Mouse (Mus musculus): ENCODE measurements around the gene Grm1. TPM values are rescaled to one million over a fixed set of nuclear protein-coding genes. Genes with fewer than 3 reads are reported as not detected.

Gene Grm1
- polyA plus RNA-seq, 1 experiment: not detected

- TF ChIP-seq GATA1 (IDR thresholded peaks at IDR 0.05; ENCODE audit: low read length): no peak
Measured at GRCm38 (mm10) chr10:10737041-10737681, 345.0 kb downstream of the Grm1 start.

- TF ChIP-seq GATA1 (IDR thresholded peaks at IDR 0.05; ENCODE audit: low read length): no peak
Measured at GRCm38 (mm10) chr10:10734561-10734960, 347.6 kb downstream of the Grm1 start.

GRCm38 (mm10) chr10:10733092-10733491 is 349.1 kb downstream of the Grm1 start:
- no peak for TF ChIP-seq GATA1 (IDR thresholded peaks at IDR 0.05; ENCODE audit: low read length)

DNA sequence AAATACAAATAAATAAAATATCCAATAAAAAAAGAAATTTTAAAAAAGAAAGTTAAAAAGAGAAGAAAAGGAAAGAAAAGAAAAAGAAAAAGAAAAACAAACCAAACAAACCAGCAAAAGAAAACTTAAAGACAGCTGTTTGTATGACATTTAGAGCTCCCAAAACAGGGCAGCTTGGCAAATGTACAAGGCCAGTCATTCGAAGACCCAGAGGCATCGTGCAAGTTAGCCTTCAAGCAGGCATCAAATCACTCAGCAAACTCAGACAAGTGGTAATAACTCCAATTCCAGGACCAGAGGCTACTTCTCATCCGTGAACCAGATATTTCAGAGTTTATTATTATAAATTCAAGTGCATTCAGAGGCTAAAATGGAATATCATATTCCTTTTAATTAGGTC is 355.7 kb downstream of the Grm1 start:
- TF ChIP-seq GATA1 (IDR thresholded peaks at IDR 0.05; ENCODE audit: low read length): no peak

- no peak for TF ChIP-seq GATA1 (IDR thresholded peaks at IDR 0.05; ENCODE audit: low read length)
Measured at GRCm38 (mm10) chr10:10710837-10711236, 371.3 kb downstream of the Grm1 start.

- TF ChIP-seq GATA1 (IDR thresholded peaks at IDR 0.05; ENCODE audit: low read length): no peak
Measured at GRCm38 (mm10) chr10:10710359-10710758, 371.8 kb downstream of the Grm1 start.

DNA sequence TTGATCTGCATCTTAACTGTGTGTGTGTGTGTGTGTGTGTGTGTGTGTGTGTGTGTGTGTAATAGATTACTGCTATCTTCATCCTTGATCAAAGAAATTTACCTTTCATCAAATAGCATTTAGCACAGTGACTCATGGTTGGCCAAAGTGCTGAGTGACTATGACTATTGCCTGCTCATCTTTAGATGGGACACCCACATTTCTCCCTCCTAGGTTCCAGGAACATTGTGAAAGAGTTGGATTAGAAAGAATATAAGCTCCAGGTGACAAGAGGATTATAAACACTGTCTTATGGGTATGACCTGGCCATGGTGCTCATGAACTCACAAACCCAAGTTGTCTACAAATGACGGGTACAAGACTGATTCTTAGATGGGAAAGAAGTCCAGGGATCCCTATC is 374.1 kb downstream of the Grm1 start:
- TF ChIP-seq GATA1 (IDR thresholded peaks at IDR 0.05; ENCODE audit: low read length): no peak

DNA sequence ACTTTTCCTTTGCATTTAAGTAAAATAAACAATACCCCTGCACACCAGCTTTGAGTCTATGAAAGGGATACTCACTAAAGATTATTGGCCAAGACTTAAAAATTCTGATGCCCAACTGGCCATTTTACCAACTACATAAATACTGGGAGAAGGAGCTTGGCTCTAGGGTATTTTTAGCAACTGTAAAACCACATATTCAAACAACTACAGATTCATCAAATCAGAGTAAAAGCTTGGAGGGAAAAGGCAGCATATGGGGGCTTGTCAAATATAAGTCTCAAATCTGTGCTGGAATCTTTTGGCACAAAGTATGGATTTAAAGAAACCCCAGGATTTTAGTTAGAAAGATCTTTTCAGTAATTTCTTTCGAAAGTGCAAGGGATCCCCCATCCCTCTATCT is 380.8 kb downstream of the Grm1 start:
- no peak for TF ChIP-seq GATA1 (IDR thresholded peaks at IDR 0.05; ENCODE audit: low read length)

DNA sequence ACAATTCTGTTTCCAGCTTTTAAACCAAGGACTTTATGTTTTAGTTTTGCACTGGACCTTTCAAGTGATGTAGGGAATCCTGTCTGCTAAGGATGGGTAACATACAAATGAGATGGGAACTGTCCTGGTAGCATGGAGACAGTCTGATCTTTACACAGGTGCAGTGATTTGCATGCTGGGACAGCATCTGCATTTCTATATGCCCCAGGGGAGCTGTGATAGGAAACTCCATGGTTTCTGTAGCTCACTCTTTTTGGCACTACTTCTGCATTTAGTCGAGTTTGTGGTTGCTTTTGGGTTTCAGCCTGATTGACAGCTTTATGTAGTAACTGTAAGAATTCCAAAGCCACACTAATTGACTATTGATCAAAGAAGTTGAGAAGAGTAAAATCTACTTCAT is 381.3 kb downstream of the Grm1 start:
- no peak for TF ChIP-seq GATA1 (IDR thresholded peaks at IDR 0.05; ENCODE audit: low read length)

DNA sequence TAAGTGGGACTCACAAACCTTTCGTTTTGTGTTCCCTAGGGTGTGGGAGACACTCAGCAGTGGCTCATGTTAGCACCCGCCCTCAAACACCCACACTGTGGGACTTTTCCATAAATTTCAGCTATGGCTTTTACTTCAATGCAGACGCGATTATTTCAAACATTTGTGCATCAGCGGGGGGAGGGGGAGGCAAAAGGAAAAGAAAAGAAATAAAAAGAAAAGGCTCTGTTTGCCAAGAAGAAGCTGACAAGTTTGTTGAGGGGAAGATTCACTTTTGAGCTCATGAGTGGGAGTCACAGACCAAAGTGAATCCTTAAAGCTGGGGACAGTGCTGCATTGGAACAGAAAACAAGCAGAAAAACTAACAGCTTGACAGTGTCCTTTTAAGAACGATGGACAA is 384.7 kb downstream of the Grm1 start:
- TF ChIP-seq GATA1 (IDR thresholded peaks at IDR 0.05; ENCODE audit: low read length): no peak

GRCm38 (mm10) chr10:10689668-10690223 is 392.4 kb downstream of the Grm1 start:
- TF ChIP-seq GATA1 (IDR thresholded peaks at IDR 0.05; ENCODE audit: low read length): no peak

DNA sequence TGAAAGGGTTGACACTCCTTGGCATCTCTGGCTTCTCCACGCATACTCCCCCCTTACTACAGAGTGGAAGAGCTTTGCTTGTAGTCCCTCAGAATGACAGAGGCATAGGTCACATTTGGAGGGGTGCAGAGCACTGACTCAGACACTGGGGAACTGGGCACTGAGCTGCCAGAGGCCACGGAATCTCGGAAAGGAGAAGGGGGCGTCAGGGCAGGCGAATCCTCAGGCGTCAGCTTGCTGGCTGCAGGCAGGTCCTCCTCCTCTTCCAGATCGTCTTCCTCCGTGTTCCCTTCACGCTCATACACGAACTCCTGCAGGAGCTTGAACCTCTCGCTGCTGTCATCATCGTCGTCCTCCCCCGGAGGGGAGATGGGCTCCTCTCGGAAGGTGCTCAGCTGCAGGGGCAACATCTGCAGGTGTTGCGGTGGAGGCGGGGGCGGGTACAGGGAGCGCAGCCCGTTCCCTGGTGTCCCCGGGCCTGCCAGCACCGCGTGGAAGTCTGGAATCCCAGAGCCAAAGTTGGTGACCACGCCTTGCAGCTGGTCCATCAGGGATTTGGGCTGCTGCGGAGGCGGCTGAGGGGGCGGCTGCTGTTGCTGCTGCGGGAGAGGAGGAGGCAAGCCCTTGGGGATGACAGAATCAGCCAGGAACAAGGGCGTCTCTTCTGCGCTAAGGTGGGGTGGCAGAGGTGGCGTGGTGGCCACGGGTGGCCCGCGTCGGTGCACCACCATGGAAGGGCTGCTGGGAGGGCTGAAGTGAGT is 393.1 kb downstream of the Grm1 start:
- TF ChIP-seq GATA1 (IDR thresholded peaks at IDR 0.05; ENCODE audit: low read length): no peak

DNA sequence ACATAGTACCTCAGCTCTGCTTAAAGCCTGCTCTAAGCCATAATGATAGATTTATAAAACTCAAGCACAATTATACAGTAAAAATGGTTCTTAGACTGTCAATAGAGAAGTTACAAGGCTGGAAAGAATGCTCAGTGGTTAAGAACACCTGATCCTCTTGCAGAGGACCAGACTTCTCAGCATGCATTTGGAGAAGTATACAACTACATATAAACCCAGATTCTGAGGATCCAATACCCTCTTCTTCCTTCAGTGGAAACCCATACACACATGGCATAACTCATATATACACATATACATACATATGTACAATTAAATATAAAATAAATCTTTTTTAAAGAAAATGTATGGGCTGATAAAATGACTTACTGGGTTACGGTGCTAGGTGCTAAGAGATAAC is 401.1 kb downstream of the Grm1 start, which contains the start of gene Gm10944:
TSS of gene Gm10944 (plus strand) at position 301 of the 400 bp plus-strand sequence.
- no peak for TF ChIP-seq GATA1 (IDR thresholded peaks at IDR 0.05; ENCODE audit: low read length)

GRCm38 (mm10) chr10:10659976-10660375 is 422.2 kb downstream of the Grm1 start:
- no peak for TF ChIP-seq GATA1 (IDR thresholded peaks at IDR 0.05; ENCODE audit: low read length)

- TF ChIP-seq GATA1 (IDR thresholded peaks at IDR 0.05; ENCODE audit: low read length): no peak
Measured at GRCm38 (mm10) chr10:10659161-10659560, 423.0 kb downstream of the Grm1 start.

DNA sequence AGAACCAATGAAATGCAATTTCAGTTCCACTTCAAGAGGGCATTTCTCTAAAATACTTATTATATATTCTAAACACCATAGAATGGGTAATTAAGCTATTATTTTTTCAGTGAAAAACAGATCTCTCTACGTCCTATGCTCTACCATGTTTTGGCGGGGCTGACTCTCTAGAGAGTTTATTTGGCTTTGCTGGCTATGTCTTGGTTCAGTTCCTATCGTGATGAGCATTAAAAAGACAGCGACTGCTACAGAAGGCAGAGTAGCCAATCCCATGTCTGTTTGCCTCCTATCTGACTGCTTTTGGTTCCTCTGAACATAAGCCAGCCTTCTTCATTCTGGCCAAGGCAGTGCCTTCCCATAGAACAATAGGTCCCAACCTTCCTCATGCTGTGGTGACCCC is 425.5 kb downstream of the Grm1 start:
- TF ChIP-seq GATA1 (IDR thresholded peaks at IDR 0.05; ENCODE audit: low read length): no peak

DNA sequence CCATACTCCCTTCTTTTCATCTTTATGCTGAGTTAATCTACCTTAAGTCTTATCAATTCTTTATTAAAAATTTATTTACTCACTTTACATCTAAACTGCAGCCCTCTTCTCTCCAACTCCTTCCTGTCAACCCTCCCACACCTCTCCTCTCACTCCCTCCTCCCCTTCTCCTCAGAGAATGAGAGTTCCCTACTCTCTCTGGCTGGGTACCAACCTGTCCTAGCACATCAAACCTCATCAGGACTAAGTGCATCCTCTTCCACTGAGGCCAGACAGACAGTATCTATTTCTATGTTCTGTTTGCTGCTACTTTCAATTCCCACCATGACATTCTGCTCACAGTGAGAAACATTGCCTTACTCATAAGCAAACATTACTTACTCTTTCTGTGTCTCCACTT is 426.2 kb downstream of the Grm1 start:
- TF ChIP-seq GATA1 (IDR thresholded peaks at IDR 0.05; ENCODE audit: low read length): no peak

Other genes with a start within 250 kb of the Grm1 start
- gene Shprh, start 67.1 kb upstream of the Grm1 start, polyA plus RNA-seq (2012): 4.0 and 6.8 TPM in 2 replicates
- gene Fbxo30, start 199.0 kb upstream of the Grm1 start, polyA plus RNA-seq (2012): 2.1 and 3.0 TPM in 2 replicates

Data from G1E-ER4 (cell line).